Mouse (Mus musculus) mouse trophoblast stem cell (cell line): ENCODE results near the gene Abca2.

Experiments used
- in situ Hi-C, 2 experiments: fragments of 300-500 bp; cut with MseI, MboI; formaldehyde crosslinking; loops; 2 replicates in 1 of 2; 3 replicates in 1 of 2; pipeline ENCODE4 v1.15.1; 2025

Abca2 gene

GRCm38 (mm10) chr2:25460551-25461309 lies 32.2 kb downstream of the Abca2 start, which contains the start of gene Paxx:
Gene Paxx, minus strand, starts transcription at chr2:25461094.
- in situ Hi-C loops: no loop called here

GRCm38 (mm10) chr2:25461407-25461806 lies 32.9 kb downstream of the Abca2 start:
- in situ Hi-C loops: no loop called here

GRCm38 (mm10) chr2:25463630-25464029 lies 35.1 kb downstream of the Abca2 start:
- in situ Hi-C loops: no loop called here

GRCm38 (mm10) chr2:25465256-25465655 lies 36.8 kb downstream of the Abca2 start:
- in situ Hi-C loops: no loop called here

- in situ Hi-C loops: no loop called here
These were observed 37.5 kb downstream of the Abca2 start for GRCm38 (mm10) chr2:25465816-25466635.

- in situ Hi-C loops: no loop called here
These were observed 39.3 kb downstream of the Abca2 start for GRCm38 (mm10) chr2:25467606-25468303.

GRCm38 (mm10) chr2:25468962-25469915 lies 40.7 kb downstream of the Abca2 start:
- in situ Hi-C loops: no loop called here

GRCm38 (mm10) chr2:25469969-25470368 lies 41.5 kb downstream of the Abca2 start, which contains the start of gene Ptgds:
Gene Ptgds, minus strand, starts transcription at chr2:25470046.
- in situ Hi-C loops: no loop called here

GRCm38 (mm10) chr2:25472550-25472949 lies 44.0 kb downstream of the Abca2 start:
- in situ Hi-C loops: no loop called here

- in situ Hi-C loops: no loop called here
These were observed 49.0 kb downstream of the Abca2 start for GRCm38 (mm10) chr2:25477541-25477940.

- in situ Hi-C loops: no loop called here
These were observed 49.6 kb downstream of the Abca2 start for GRCm38 (mm10) chr2:25477967-25478675.

- in situ Hi-C loops: loop anchor here in 1 of 2 experiments (5.0 kb wide), 1 partner anchor 52 kb away; the partner anchor contains the start of gene Abca2
These were observed 51.2 kb downstream of the Abca2 start for GRCm38 (mm10) chr2:25479551-25480311.

- in situ Hi-C loops: loop anchor here in 1 of 2 experiments (5.0 kb wide), 1 partner anchor 53 kb away; the partner anchor contains the start of gene Abca2
These were observed 52.0 kb downstream of the Abca2 start for GRCm38 (mm10) chr2:25480541-25480940.

- in situ Hi-C loops: loop anchor here in 1 of 2 experiments (5.0 kb wide), 1 partner anchor 56 kb away; the partner anchor contains the start of gene Abca2
These were observed 54.5 kb downstream of the Abca2 start for GRCm38 (mm10) chr2:25482969-25483368.

GRCm38 (mm10) chr2:25484901-25485647 lies 56.6 kb downstream of the Abca2 start:
- in situ Hi-C loops: loop anchor here (5.0 kb wide), 2 partner anchors 58 to 63 kb away; partner anchors contain the start of genes Abca2 (in 1 of the 2) and Fut7 (in 1 of the 2)

- in situ Hi-C loops: loop anchor here in 1 of 2 experiments (5.0 kb wide), 1 partner anchor 66 kb away; the partner anchor contains the start of gene Fut7
These were observed 59.6 kb downstream of the Abca2 start for GRCm38 (mm10) chr2:25487965-25488670.

- in situ Hi-C loops: loop anchor here in 1 of 2 experiments (5.0 kb wide), 1 partner anchor 66 kb away; the partner anchor contains the start of gene Fut7
These were observed 60.2 kb downstream of the Abca2 start for GRCm38 (mm10) chr2:25488671-25489068.
